Comparison of ENCODE assay signal across 19 mouse cellular contexts in the genomic region with DNA sequence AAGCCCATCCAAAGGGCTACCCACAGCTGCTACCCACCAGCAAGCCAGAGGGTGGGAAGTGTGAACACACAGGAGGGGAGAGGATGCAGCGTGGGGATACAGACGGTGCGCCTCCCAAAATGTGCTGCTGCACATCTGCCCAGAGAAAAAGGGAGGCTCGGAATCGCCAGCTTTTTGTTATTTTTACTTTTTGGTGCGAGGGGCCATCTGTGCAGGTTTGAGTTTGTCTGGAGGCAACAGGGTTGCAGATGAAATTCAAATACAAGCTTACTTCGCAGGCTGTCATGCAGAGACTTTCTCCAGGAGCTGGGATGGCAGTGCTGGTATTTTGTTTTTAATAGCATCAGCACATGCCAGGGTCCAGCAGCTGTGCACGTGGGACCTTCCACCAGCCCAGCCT. TPM values are rescaled to one million over a fixed set of nuclear protein-coding genes. Genes with fewer than 3 reads are reported as not detected.
DNase-seq lines count a peak whose midpoint lies in the region; ATAC-seq and TF ChIP-seq lines count a peak whose summit lies in the region.
"Had no signal": no experiment of that assay in that cellular context is flagged by ENCODE, and none has a peak within 500 bp of the region (broad histone marks: within the 10 kb centered on the region; RNA-seq: fewer than 3 reads in every experiment).

No protein-coding gene starts in this region.

- H3K4me2 ChIP-seq in midbrain, embryonic 13.5 days (replicated peaks) = no peak overlapping the region
- H3K4me2 ChIP-seq: embryonic facial prominence, embryonic 15.5 days; limb, embryonic 12.5 days; liver, embryonic 13.5 days had no signal

- no peak overlapping the region for H3K9ac ChIP-seq in midbrain, embryonic 13.5 days (replicated peaks)
- H3K9ac ChIP-seq: embryonic facial prominence, embryonic 15.5 days; limb, embryonic 12.5 days; liver, embryonic 13.5 days had no signal

- intact Hi-C loops in left cerebral cortex, postnatal 10 days (cut with DNase I) = no loop called here

- peaks cover 22% of the 10 kb centered on the region for H3K4me1 ChIP-seq in midbrain, embryonic 13.5 days (replicated peaks)

- DNase-seq in right cerebral cortex, adult 18-20 months = peak; percentile 85
- no peak for DNase-seq in right cerebral cortex, postnatal 4 days
- DNase-seq in layer of hippocampus, adult 2 months (ENCODE audit: low spot score in 2 of 2) = peak; percentile 45 to 53
- DNase-seq in left cerebral cortex, postnatal 10 days (ENCODE audit: extremely low spot score in 1 of 2, low spot score in 2 of 2) = peak; percentile 33 to 39
- peak; percentile 63 to 68 for DNase-seq in right cerebral cortex, postnatal 36 days (ENCODE audit: low spot score in 2 of 2)
- DNase-seq: adrenal gland, postnatal 25 days; cerebellum, adult 8-10 months; gastrocnemius, postnatal 10 days; heart, adult 18-20 months; kidney, adult 8-10 months; kidney, postnatal 4 days; liver, embryonic 13.5 days had no signal

- H3K4me3 ChIP-seq in layer of hippocampus, adult 2 months = no peak overlapping the region
- H3K4me3 ChIP-seq in midbrain, embryonic 13.5 days (replicated peaks) = no peak overlapping the region
- H3K4me3 ChIP-seq: embryonic facial prominence, embryonic 15.5 days; limb, embryonic 12.5 days; liver, embryonic 13.5 days had no signal

- ATAC-seq in midbrain, embryonic 13.5 days = no peak
- no peak for ATAC-seq in cerebellum, adult (ENCODE audit: insufficient number of reproducible peaks, low FRiP score, low TSS enrichment)
- ATAC-seq in erythroblast, adult 5-6 weeks (replicated peaks; ENCODE audit: low FRiP score, poor library complexity, severe bottlenecking) = no peak
- ATAC-seq: lung, postnatal 0 days; midbrain, embryonic 16.5 days had no signal

- peaks cover 26% of the 10 kb centered on the region for H3K27me3 ChIP-seq in midbrain, embryonic 13.5 days
- H3K27me3 ChIP-seq: embryonic facial prominence, embryonic 15.5 days had no signal

- 86% methylated on average over 8 of the region's 8 CpGs for WGBS in midbrain, embryonic 13.5 days

- H3K9me3 ChIP-seq in midbrain, embryonic 13.5 days = no peaks in the 10 kb centered on the region
- H3K9me3 ChIP-seq: embryonic facial prominence, embryonic 15.5 days; limb, embryonic 12.5 days; liver, embryonic 13.5 days had no signal

- H3K36me3 ChIP-seq in midbrain, embryonic 13.5 days = no peaks in the 10 kb centered on the region
- H3K36me3 ChIP-seq: embryonic facial prominence, embryonic 15.5 days; limb, embryonic 12.5 days; liver, embryonic 13.5 days had no signal

- H3K27ac ChIP-seq in layer of hippocampus, adult 2 months = no peak overlapping the region; the same call in 1 of the 2 replicates
- H3K27ac ChIP-seq in midbrain, embryonic 13.5 days = no peak overlapping the region
- H3K27ac ChIP-seq: embryonic facial prominence, embryonic 15.5 days; limb, embryonic 12.5 days; liver, embryonic 13.5 days had no signal

- TF ChIP-seq CTCF in layer of hippocampus, adult 2 months (conservative IDR thresholded peaks at IDR 0.05) = no peak

RNA-seq across cellular contexts. Expression of a gene that starts 19.5 kb away (rescaled TPM):
- total RNA-seq in layer of hippocampus, adult 2 months (2021) = 10 to 100 TPM; 13.5 to 13.7 TPM
- total RNA-seq in left cerebral cortex, postnatal 10 days (2021) = 10 to 100 TPM; 13.0 to 15.2 TPM
- 15.7 and 17.6 TPM in 2 replicates for polyA plus RNA-seq in midbrain, embryonic 13.5 days (2015; fragmentation: Nextera tagmentation; extraction: Ambion mirVana)
- total RNA-seq in erythroblast, adult 5-6 weeks (2015; ENCODE audit: low replicate concordance) = 18.8 and 62.1 TPM in 2 replicates
- 50.2 and 65.5 TPM in 2 replicates for total RNA-seq in erythroblast, adult 5-6 weeks (2017; ENCODE audit: low replicate concordance)
